Mouse (Mus musculus) CD4-positive, CD25-positive, alpha-beta regulatory T cell, adult 4 months (primary cell): ENCODE measurements around the gene Usp16. TPM values are rescaled to one million over a fixed set of nuclear protein-coding genes. Genes with fewer than 3 reads are reported as not detected.
A peak's percentile ranks its signal among the peaks of the same experiment; 100 is the strongest.
"Not testable (repeated sequence)": the region's sequence is repeated elsewhere in the genome, so short reads cannot be mapped to it uniquely, and the experiment has no call there.

Experiments
- ATAC-seq: one replicate; pipeline ENCODE4 v1.8.0; 2017
- polyA plus RNA-seq, 2 experiments: library from polyadenylated mRNA; unstranded; fragments of 100-300 nt; shearing (Covaris generic); gene quantifications; one replicate each; pipeline ENCODE4 v1.2.1; 2017

Usp16 gene
- polyA plus RNA-seq, 2 experiments from 2014 or later = 37.1 to 61.1 TPM

GRCm38 (mm10) chr16:87488605-87489004, 34.1 kb downstream of the Usp16 start:
- ATAC-seq = no peak

- not testable (repeated sequence) for ATAC-seq
These were observed 37.8 kb downstream of the Usp16 start for GRCm38 (mm10) chr16:87492191-87492792.

DNA sequence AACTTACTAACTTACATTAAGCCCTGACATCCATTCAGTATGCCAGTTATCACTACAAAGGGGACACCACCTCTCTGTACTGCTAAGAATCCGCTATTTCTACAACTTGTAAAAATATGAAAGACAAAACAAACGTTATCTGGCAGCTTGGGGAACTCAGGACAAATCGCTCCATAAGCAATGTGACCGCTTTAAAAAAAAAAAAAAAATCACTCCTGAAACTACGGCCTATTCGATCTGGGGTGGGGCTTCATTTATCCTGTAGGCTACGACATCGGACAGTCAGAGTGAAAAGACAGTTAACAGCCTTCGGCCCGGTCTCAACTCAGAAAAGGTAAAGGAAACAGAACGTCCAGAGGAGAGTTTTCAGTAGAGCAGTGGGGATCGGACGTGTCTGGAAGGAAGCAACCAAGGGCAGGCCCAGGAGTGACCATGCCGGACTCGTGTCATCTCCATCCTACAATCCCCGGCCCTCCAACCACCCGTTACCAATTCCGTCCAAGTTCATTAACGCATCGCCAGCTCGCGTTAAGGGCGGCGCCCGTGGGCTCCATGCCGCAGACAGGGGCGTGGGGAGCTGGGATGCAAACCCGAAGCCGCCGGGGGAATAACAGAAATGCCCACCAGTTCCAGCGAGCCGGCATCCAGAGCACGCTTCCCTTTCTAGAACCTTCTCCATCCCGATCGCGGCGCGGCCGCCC, 40.6 kb downstream of the Usp16 start:
- no peak for ATAC-seq

- ATAC-seq = peak; percentile 96
These were observed 41.4 kb downstream of the Usp16 start, which contains the start of gene Cct8 for GRCm38 (mm10) chr16:87495716-87496447. Cct8 (minus strand) TSS chr16:87495873.

DNA sequence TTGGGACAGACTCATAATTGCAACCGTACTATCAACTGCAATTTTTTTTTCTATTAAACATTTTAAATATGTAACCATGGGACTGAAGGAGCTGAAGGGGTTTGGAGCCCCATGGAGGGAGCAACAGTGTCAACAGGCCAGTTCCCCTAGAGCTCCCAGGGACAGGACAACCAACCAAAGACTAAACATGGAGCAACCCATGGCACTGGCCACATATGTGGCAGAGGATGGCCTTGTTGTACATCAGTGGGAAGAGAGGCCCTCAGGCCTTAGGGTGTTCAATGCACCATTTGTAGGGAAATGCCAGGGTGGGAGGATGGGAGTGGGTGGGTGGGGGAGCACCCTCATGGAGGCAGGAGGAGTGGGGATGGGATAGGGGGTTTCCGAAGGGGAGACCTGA, 42.2 kb downstream of the Usp16 start:
- ATAC-seq = no peak

GRCm38 (mm10) chr16:87497171-87497570, 42.7 kb downstream of the Usp16 start:
- ATAC-seq = no peak

DNA sequence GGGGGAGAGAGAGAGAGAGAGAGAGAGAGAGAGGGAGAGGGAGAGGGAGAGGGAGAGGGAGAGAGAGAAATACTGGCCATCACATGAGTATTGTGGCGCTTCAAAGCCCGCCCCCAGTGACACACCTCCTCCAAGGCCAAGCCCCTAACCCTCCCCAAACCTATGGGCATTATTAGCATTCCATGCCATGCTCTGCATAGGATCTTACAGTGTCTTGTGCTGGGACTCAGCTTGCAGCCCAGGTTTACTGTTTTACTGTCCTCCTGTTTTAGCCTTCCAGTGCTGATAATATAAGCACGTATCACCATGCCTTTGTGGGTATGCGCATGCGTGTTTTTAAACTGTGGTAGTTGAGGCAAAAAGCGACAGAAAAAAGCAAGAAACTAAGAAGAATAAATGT, 45.1 kb downstream of the Usp16 start:
- no peak for ATAC-seq

- ATAC-seq = no peak
These were observed 47.0 kb downstream of the Usp16 start for GRCm38 (mm10) chr16:87501304-87502078.

GRCm38 (mm10) chr16:87511706-87512105, 57.2 kb downstream of the Usp16 start:
- no peak for ATAC-seq

GRCm38 (mm10) chr16:87512331-87512730, 57.8 kb downstream of the Usp16 start:
- ATAC-seq = no peak

DNA sequence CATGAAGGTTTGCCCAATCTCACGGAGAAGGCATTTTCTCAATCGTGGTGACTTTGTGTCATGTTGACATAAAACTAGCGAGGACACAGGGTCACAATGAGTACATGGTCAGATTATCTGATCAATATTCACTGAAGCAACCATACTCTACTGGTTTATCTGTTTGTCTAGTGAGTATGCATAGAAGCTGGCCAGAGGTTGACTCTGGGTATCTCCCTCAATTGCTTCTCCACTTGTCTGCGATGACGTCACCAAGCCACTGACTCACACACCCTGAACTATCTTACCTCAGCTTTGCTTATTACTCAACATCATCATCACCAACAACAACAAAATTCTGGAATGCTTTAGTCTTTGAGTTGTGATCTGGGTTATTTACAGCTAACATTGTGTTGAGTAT, 69.7 kb downstream of the Usp16 start:
- ATAC-seq = no peak

GRCm38 (mm10) chr16:87527553-87528249, 73.2 kb downstream of the Usp16 start:
- ATAC-seq = no peak

GRCm38 (mm10) chr16:87528755-87529154, 74.3 kb downstream of the Usp16 start:
- ATAC-seq = no peak

Other genes with a start within 250 kb of the Usp16 start
- 10 to 100 TPM; 19.8 to 21.9 TPM for gene N6amt1, start 100.5 kb upstream of the Usp16 start, polyA plus RNA-seq
- 10 to 100 TPM; 24.3 to 48.5 TPM for gene Ltn1, start 22.1 kb upstream of the Usp16 start, polyA plus RNA-seq
- gene Rwdd2b, start 14.1 kb upstream of the Usp16 start, polyA plus RNA-seq = 10 to 100 TPM in 1 of 2 experiments, 1 to 10 TPM in 1; 9.2 to 12.8 TPM
- 100 to 1,000 TPM; 381 to 398 TPM for gene Cct8, start 41.2 kb downstream of the Usp16 start, polyA plus RNA-seq
- not detected for gene Map3k7cl, start 98.6 kb downstream of the Usp16 start, polyA plus RNA-seq
- gene Bach1, start 244.2 kb downstream of the Usp16 start, polyA plus RNA-seq = 1 to 10 TPM; 3.4 to 3.9 TPM